Mouse (Mus musculus) testis, adult 2 months (tissue): ENCODE results near the gene Bfsp2. TPM values are rescaled to one million over a fixed set of nuclear protein-coding genes. Genes with fewer than 3 reads are reported as not detected.

Source experiments
- H3K27ac ChIP-seq: fragments of 200-500 bp; 2 replicates; pipeline ENCODE4 v1.5.1; 2012; ENCODE audit warnings: low read depth, low read length; ENCODE audit not compliant: control insufficient read depth, insufficient read depth
- H3K27me3 ChIP-seq: fragments of 200-500 bp; 2 replicates; pipeline ENCODE4 v1.6.1; 2012; ENCODE audit warnings: mild to moderate bottlenecking, low read length, moderate library complexity; ENCODE audit not compliant: control insufficient read depth, insufficient read depth
- H3K36me3 ChIP-seq: fragments of 200-500 bp; 2 replicates; pipeline ENCODE4 v1.6.1; 2012; ENCODE audit warnings: mild to moderate bottlenecking, low read length; ENCODE audit not compliant: control insufficient read depth, insufficient read depth
- H3K4me1 ChIP-seq: fragments of 200-500 bp; 2 replicates; pipeline ENCODE4 v1.6.1; 2012; ENCODE audit warnings: low read length; ENCODE audit not compliant: control insufficient read depth, insufficient read depth
- H3K4me3 ChIP-seq: fragments of 200-500 bp; 2 replicates; pipeline ENCODE4 v1.5.1; 2012; ENCODE audit warnings: low read depth, mild to moderate bottlenecking, low read length, moderate library complexity, mixed read lengths; ENCODE audit not compliant: control insufficient read depth
- CTCF ChIP-seq: fragments of 200-500 bp; IDR thresholded peaks from 2 replicates; pipeline ENCODE4 v1.5.1; 2012; ENCODE audit warnings: low read depth, mild to moderate bottlenecking, inconsistent platforms, low read length, moderate library complexity; ENCODE audit not compliant: control insufficient read depth, insufficient read depth, insufficient replicate concordance
- POLR2A ChIP-seq: fragments of 200-500 bp; IDR thresholded peaks from 2 replicates; pipeline ENCODE4 v1.6.1; 2012; ENCODE audit warnings: low read depth, mild to moderate bottlenecking, inconsistent platforms, low read length, moderate library complexity; ENCODE audit not compliant: control insufficient read depth
- polyA plus RNA-seq: library from polyadenylated mRNA; depleted of rRNA; stranded (reverse); fragments of >200 nt; gene quantifications from 2 replicates; pipeline ENCODE4 v1.2.3, GENCODE M21; 2012

Gene Bfsp2
- polyA plus RNA-seq, 1 experiment = 0.74 TPM

GRCm38 (mm10) chr9:103389261-103389660 is 91.0 kb downstream of the Bfsp2 start:
- H3K4me1 ChIP-seq = no peaks in the 10 kb centered on the region; the same call in 1 of the 2 replicates
- no peak overlapping the region for H3K27ac ChIP-seq
- no peaks in the 10 kb centered on the region for H3K36me3 ChIP-seq
- no peaks in the 10 kb centered on the region for H3K27me3 ChIP-seq
- no peak overlapping the region for H3K4me3 ChIP-seq
- TF ChIP-seq POLR2A (no peak), CTCF (no peak)

- H3K4me3 ChIP-seq = no peak overlapping the region
- H3K27ac ChIP-seq = no peak overlapping the region
- no peaks in the 10 kb centered on the region for H3K36me3 ChIP-seq
- no peaks in the 10 kb centered on the region for H3K27me3 ChIP-seq
- no peaks in the 10 kb centered on the region; the same call in 1 of the 2 replicates for H3K4me1 ChIP-seq
- TF ChIP-seq POLR2A = no peak
- no peak for TF ChIP-seq CTCF
Observed at GRCm38 (mm10) chr9:103387011-103387653, 93.1 kb downstream of the Bfsp2 start.

- no peaks in the 10 kb centered on the region for H3K27me3 ChIP-seq
- no peak for TF ChIP-seq CTCF
- TF ChIP-seq POLR2A = no peak
- no peak overlapping the region for H3K27ac ChIP-seq
- no peak overlapping the region for H3K4me3 ChIP-seq
- no peaks in the 10 kb centered on the region for H3K36me3 ChIP-seq
- H3K4me1 ChIP-seq = no peaks in the 10 kb centered on the region; the same call in 1 of the 2 replicates
Observed at GRCm38 (mm10) chr9:103386573-103386972, 93.6 kb downstream of the Bfsp2 start.

- H3K4me1 ChIP-seq = no peaks in the 10 kb centered on the region; the same call in 1 of the 2 replicates
- TF ChIP-seq POLR2A (no peak), CTCF (no peak)
- no peaks in the 10 kb centered on the region for H3K36me3 ChIP-seq
- no peak overlapping the region for H3K4me3 ChIP-seq
- no peaks in the 10 kb centered on the region for H3K27me3 ChIP-seq
- no peak overlapping the region for H3K27ac ChIP-seq
Observed at GRCm38 (mm10) chr9:103385600-103385999, 94.6 kb downstream of the Bfsp2 start.

GRCm38 (mm10) chr9:103384141-103384796 is 96.0 kb downstream of the Bfsp2 start:
- no peaks in the 10 kb centered on the region; the same call in 1 of the 2 replicates for H3K4me1 ChIP-seq

GRCm38 (mm10) chr9:103383576-103383975 is 96.6 kb downstream of the Bfsp2 start:
- no peaks in the 10 kb centered on the region for H3K36me3 ChIP-seq
- no peaks in the 10 kb centered on the region; the same call in 1 of the 2 replicates for H3K4me1 ChIP-seq
- H3K27me3 ChIP-seq = no peaks in the 10 kb centered on the region
- no peak overlapping the region for H3K4me3 ChIP-seq
- no peak overlapping the region for H3K27ac ChIP-seq
- TF ChIP-seq POLR2A (no peak), CTCF (no peak)

More at GRCm38 (mm10) chr9:103384141-103384796, 96.0 kb downstream of the Bfsp2 start:
- Histone ChIP-seq H3K27ac (no peak overlapping the region), H3K27me3 (no peaks in the 10 kb centered on the region), H3K4me3 (no peak overlapping the region), H3K36me3 (no peaks in the 10 kb centered on the region)
- no peak for TF ChIP-seq POLR2A
- TF ChIP-seq CTCF = no peak

GRCm38 (mm10) chr9:103382989-103383388 is 97.2 kb downstream of the Bfsp2 start:
- H3K4me3 ChIP-seq = no peak overlapping the region
- TF ChIP-seq CTCF (no peak), POLR2A (no peak)
- H3K4me1 ChIP-seq = no peaks in the 10 kb centered on the region; the same call in 1 of the 2 replicates
- no peak overlapping the region for H3K27ac ChIP-seq
- no peaks in the 10 kb centered on the region for H3K36me3 ChIP-seq
- H3K27me3 ChIP-seq = no peaks in the 10 kb centered on the region

- Histone ChIP-seq H3K4me1 (no peaks in the 10 kb centered on the region), H3K4me3 (no peak overlapping the region), H3K27ac (no peak overlapping the region), H3K36me3 (no peaks in the 10 kb centered on the region), H3K27me3 (no peaks in the 10 kb centered on the region)
- TF ChIP-seq POLR2A (no peak), CTCF (no peak)
Observed at GRCm38 (mm10) chr9:103380566-103380965, 99.7 kb downstream of the Bfsp2 start.
